In the genomic region with DNA sequence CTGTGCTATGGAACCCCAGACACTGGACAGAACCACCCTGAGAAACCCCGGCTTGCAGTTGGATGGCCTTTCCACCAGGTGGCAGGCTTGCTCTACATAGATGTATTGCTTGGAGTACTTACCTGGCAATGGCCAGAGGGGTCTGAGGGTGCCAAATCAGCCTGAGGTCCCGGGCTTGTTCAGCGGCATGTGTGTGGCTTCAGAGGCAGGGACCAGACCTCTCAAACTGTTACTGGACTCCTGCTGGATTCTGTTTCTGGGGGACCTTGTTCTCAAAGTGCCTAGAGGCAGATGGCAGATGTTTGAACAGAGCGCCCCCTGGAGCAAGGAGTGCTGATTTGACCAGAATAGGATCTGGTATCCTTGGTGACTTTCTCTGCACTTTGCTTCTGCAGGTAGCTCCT, we compare ENCODE assay signal across 9 mouse cellular contexts.
A peak's percentile ranks its signal among the peaks of the same experiment; 100 is the strongest.
DNase-seq lines count a peak whose midpoint lies in the region; ATAC-seq and TF ChIP-seq lines count a peak whose summit lies in the region.
"Had no signal": no experiment of that assay in that cellular context is flagged by ENCODE, and none has a peak within 500 bp of the region (broad histone marks: within the 10 kb centered on the region; RNA-seq: fewer than 3 reads in every experiment).

No protein-coding gene starts in this region.

- WGBS in forebrain, embryonic 10.5 days, result 9% methylated on average over 4 of the region's 4 CpGs
- WGBS in heart, embryonic 16.5 days, result 3% methylated on average over 4 of the region's 4 CpGs
- 4% methylated on average over 4 of the region's 4 CpGs for WGBS in liver, embryonic 13.5 days (ENCODE audit: insufficient replicate concordance)
- 5% methylated on average over 4 of the region's 4 CpGs for WGBS in olfactory bulb, adult 2 months

- peaks cover 2% of the 10 kb centered on the region for H3K9me3 ChIP-seq in CH12.LX (replicated peaks; ENCODE audit: low read length)
- no peaks in the 10 kb centered on the region for H3K9me3 ChIP-seq in forebrain, embryonic 10.5 days
- H3K9me3 ChIP-seq in heart, embryonic 16.5 days (replicated peaks; ENCODE audit: control insufficient read depth, low read length), result no peaks in the 10 kb centered on the region
- H3K9me3 ChIP-seq in liver, embryonic 13.5 days (replicated peaks), result no peaks in the 10 kb centered on the region

- peaks cover 35% of the 10 kb centered on the region for H3K27me3 ChIP-seq in CH12.LX (replicated peaks)
- peaks cover 40% of the 10 kb centered on the region for H3K27me3 ChIP-seq in forebrain, embryonic 10.5 days (ENCODE audit: poor library complexity, severe bottlenecking)
- H3K27me3 ChIP-seq in heart, embryonic 16.5 days (ENCODE audit: control insufficient read depth, insufficient read depth, low read length), result peaks cover 4% of the 10 kb centered on the region; the same call in 1 of the 2 replicates
- H3K27me3 ChIP-seq in liver, embryonic 13.5 days, result no peaks in the 10 kb centered on the region

- no peak overlapping the region for H3K27ac ChIP-seq in CH12.LX (ENCODE audit: insufficient read depth, low read depth)
- H3K27ac ChIP-seq in forebrain, embryonic 10.5 days, result 0 out of 2 replicates have a peak overlapping the region, but pooled peaks have one; percentile 26
- H3K27ac ChIP-seq in heart, embryonic 16.5 days (ENCODE audit: low read length), result no peak overlapping the region
- H3K27ac ChIP-seq in liver, embryonic 13.5 days, result no peak overlapping the region
- no peak overlapping the region for H3K27ac ChIP-seq in olfactory bulb, adult 2 months (ENCODE audit: insufficient read depth, low read depth, low read length)

- peak; percentile 55 to 56; a peak in 3 of 4 replicates for TF ChIP-seq CTCF in CH12.LX (conservative IDR thresholded peaks at IDR 0.05 in 1 of 2, IDR thresholded peaks at IDR 0.05 in 1 of 2; ENCODE audit: low read depth in 2 of 2, low read length in 2 of 2)
- peak; percentile 98 for TF ChIP-seq CTCF in olfactory bulb, adult 2 months (IDR thresholded peaks at IDR 0.05; ENCODE audit: insufficient read depth, low read depth, low read length)

- H3K4me1 ChIP-seq in CH12.LX (ENCODE audit: control insufficient read depth in 1 of 2, insufficient read depth in 2 of 2), result no peaks in the 10 kb centered on the region
- peaks cover 23% of the 10 kb centered on the region for H3K4me1 ChIP-seq in forebrain, embryonic 10.5 days
- H3K4me1 ChIP-seq in heart, embryonic 16.5 days (ENCODE audit: control insufficient read depth, insufficient read depth, low read length), result no peaks in the 10 kb centered on the region
- H3K4me1 ChIP-seq in liver, embryonic 13.5 days (replicated peaks), result no peaks in the 10 kb centered on the region
- peaks cover 9% of the 10 kb centered on the region for H3K4me1 ChIP-seq in olfactory bulb, adult 2 months (ENCODE audit: control insufficient read depth, insufficient read depth, low read length)

- no peak for TF ChIP-seq EP300 in CH12.LX (IDR thresholded peaks at IDR 0.05; ENCODE audit: low read length)

- no peak for TF ChIP-seq POLR2A in CH12.LX (IDR thresholded peaks at IDR 0.05; ENCODE audit: low read depth, low read length)
- no peak for TF ChIP-seq POLR2A in olfactory bulb, adult 2 months (IDR thresholded peaks at IDR 0.05; ENCODE audit: insufficient read depth, low read depth, low read length)

- no peaks in the 10 kb centered on the region for H3K79me2 ChIP-seq in CH12.LX (replicated peaks; ENCODE audit: control insufficient read depth, extremely low read depth, insufficient read depth, poor library complexity, severe bottlenecking)

- dilution Hi-C loops in CH12.LX (cut with MboI; ENCODE audit: extremely low pct_ligation_motif_present, extremely low pct_unique_long_range_greater_than_20kb, low sequenced_read_pairs), result no loop called here

- in situ Hi-C loops in CH12.LX (cut with MboI; ENCODE audit: low pct_ligation_motif_present, low pct_unique_long_range_greater_than_20kb, low sequenced_read_pairs), result loop anchor here (10.0 to 25.0 kb wide), 2 partner anchors 977 to 1519 kb away; no protein-coding TSS in a partner anchor

- no peak overlapping the region for H3K4me3 ChIP-seq in CH12.LX (replicated peaks in 1 of 3; ENCODE audit: low read depth in 2 of 3, low read length in 2 of 3, poor library complexity in 1 of 3)
- no peak overlapping the region for H3K4me3 ChIP-seq in forebrain, embryonic 10.5 days
- no peak overlapping the region for H3K4me3 ChIP-seq in heart, embryonic 16.5 days (ENCODE audit: low read length)
- H3K4me3 ChIP-seq in liver, embryonic 13.5 days (replicated peaks), result no peak overlapping the region
- H3K4me3 ChIP-seq in olfactory bulb, adult 2 months (ENCODE audit: insufficient read depth, low read depth, low read length), result no peak overlapping the region
- H3K4me3 ChIP-seq: erythroblast, embryonic 14.5 days had no signal

- no peak overlapping the region for H3K9ac ChIP-seq in CH12.LX (ENCODE audit: insufficient read depth, low read depth)
- H3K9ac ChIP-seq in heart, embryonic 16.5 days (ENCODE audit: low read length), result no peak overlapping the region
- H3K9ac ChIP-seq in liver, embryonic 13.5 days, result no peak overlapping the region

- H3K4me2 ChIP-seq in CH12.LX (ENCODE audit: insufficient read depth, low read depth, poor library complexity, severe bottlenecking), result no peak overlapping the region
- no peak overlapping the region for H3K4me2 ChIP-seq in heart, embryonic 16.5 days (ENCODE audit: low read depth, low read length)
- H3K4me2 ChIP-seq in liver, embryonic 13.5 days, result no peak overlapping the region

- H3K36me3 ChIP-seq in CH12.LX (replicated peaks in 1 of 2; ENCODE audit: control insufficient read depth in 1 of 2, insufficient read depth in 1 of 2, low read length in 1 of 2), result no peaks in the 10 kb centered on the region
- no peaks in the 10 kb centered on the region for H3K36me3 ChIP-seq in forebrain, embryonic 10.5 days (replicated peaks)
- no peaks in the 10 kb centered on the region for H3K36me3 ChIP-seq in heart, embryonic 16.5 days (ENCODE audit: control insufficient read depth, insufficient read depth)
- no peaks in the 10 kb centered on the region for H3K36me3 ChIP-seq in liver, embryonic 13.5 days

- ATAC-seq in heart, embryonic 16.5 days (replicated peaks; ENCODE audit: extremely low read depth, insufficient read depth, low FRiP score), result peak; percentile 34; the same call in 1 of the 2 replicates
- no peak for ATAC-seq in liver, embryonic 13.5 days (ENCODE audit: low read depth)

- peak; percentile 52 for TF ChIP-seq RAD21 in CH12.LX (IDR thresholded peaks at IDR 0.05; ENCODE audit: low read depth, low read length)

- peak; percentile 53 for DNase-seq in CH12.LX (ENCODE audit: extremely low read depth)
- DNase-seq in c-Kit-negative CD71-positive TER-119-positive erythroid progenitor cells, embryonic 14.5 days (ENCODE audit: low read depth, low spot score), result peak; percentile 21
- DNase-seq in forebrain, embryonic 10.5 days (ENCODE audit: extremely low spot score, low spot score), result peak; percentile 86
- DNase-seq in kidney, postnatal 14 days, result peak; percentile 87
- DNase-seq in liver, embryonic 13.5 days, result peak; percentile 46
- DNase-seq in testis, postnatal 14 days (ENCODE audit: low spot score), result peak; percentile 71

TF ChIP-seq in CH12.LX, 34 proteins besides CTCF, POLR2A, EP300 and RAD21:
- TF ChIP-seq NRF1 (IDR thresholded peaks at IDR 0.05; ENCODE audit: low read depth, low read length), result no peak
- TF ChIP-seq SMC3 (IDR thresholded peaks at IDR 0.05; ENCODE audit: low read depth, low read length), result peak; percentile 43

Comparison
In these comparisons a context has a peak if more than half of its experiments do, and no peak if none do; other contexts are left out.
1. DNase-seq: peak in every context shown above with its lines; median percentile 87 in kidney, postnatal 14 days; 86 in forebrain, embryonic 10.5 days; 71 in testis, postnatal 14 days; 53 in CH12.LX; 46 in liver, embryonic 13.5 days; 21 in c-Kit-negative CD71-positive TER-119-positive erythroid progenitor cells, embryonic 14.5 days.